Mouse (Mus musculus) thymus, adult 2 months (tissue): Measurements from ENCODE around the gene Tasp1.

Experiments
- CTCF ChIP-seq: fragments of 200-500 bp; IDR thresholded peaks from 2 replicates; pipeline ENCODE4 v1.5.1; 2012; ENCODE audit warnings: mild to moderate bottlenecking, control low read depth, low read length, moderate library complexity, borderline replicate concordance; ENCODE audit not compliant: control insufficient read depth, poor library complexity, insufficient read depth; ENCODE audit errors: extremely low read depth
- POLR2A ChIP-seq: fragments of 200-500 bp; IDR thresholded peaks from 2 replicates; pipeline ENCODE4 v1.6.1; 2012; ENCODE audit warnings: mild to moderate bottlenecking, low read length, control low read depth, moderate library complexity; ENCODE audit not compliant: control insufficient read depth, poor library complexity, insufficient read depth; ENCODE audit errors: extremely low read depth

DNA sequence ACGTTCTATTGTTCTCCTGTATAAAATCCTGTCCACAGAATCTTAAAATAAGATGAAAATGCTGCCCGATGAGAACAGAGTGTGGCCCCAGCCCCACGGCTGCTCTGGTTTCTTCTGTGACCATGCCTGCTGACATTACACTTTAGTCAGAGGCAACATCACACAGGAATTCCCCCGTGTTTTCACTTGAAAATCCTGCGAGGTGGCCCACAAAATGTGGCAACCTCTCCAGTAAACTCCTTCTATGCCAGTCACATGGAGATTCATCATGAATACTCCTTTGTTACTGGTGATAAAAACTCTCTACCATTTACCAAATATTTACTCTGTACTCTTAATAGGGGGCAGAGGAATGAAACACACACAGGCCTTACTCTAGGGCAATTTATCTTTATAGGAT lies 225.7 kb downstream of the Tasp1 start:
- TF ChIP-seq CTCF (no peak), POLR2A (no peak)
